Mouse (Mus musculus): ENCODE results near the gene Hsd17b1.

The Hsd17b1 gene

DNA sequence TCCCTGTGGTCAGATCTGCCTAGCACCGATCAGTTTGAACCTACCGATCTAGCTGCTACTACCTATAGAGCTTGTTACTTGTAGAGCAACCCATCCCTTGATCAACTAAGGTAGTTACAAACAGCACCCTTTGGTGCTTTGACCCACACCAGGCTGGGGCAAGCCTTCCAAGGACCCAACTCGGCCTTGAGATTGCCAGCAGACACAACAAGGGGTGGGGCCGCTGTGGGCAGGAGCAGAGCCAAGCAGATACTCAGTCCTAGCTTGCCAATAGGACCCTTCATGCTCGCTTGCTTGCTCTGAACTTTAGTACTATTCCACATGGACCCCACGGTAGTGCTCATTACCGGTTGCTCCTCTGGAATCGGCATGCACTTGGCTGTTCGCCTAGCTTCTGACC lies at the start of gene Hsd17b1:
Gene Hsd17b1 (plus strand): TSS at position 291 of the 400 bp plus-strand sequence.
- DNase-seq (ENCODE audit: low read depth, low spot score): no peak

DNA sequence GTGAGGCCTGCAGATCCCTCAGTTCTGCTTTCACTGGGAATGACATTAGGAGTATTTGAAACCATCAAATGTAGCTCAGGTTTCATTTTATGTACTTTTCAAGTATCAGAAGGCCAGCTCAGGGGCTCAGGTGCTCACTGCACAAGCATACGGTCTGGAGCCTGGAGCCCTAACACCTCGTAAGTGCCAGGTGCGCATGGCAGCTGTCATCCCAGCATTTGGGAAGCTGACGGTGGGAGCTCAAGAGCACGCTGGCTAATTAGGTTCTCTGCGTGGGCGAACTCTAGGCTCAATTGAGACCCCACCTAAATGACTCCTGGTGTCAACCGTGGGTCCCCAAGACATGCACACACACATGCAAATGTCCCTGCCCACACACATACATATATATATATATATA lies 48.9 kb upstream of the Hsd17b1 start:
- peak; percentile 53 for DNase-seq (ENCODE audit: low read depth, low spot score)

DNA sequence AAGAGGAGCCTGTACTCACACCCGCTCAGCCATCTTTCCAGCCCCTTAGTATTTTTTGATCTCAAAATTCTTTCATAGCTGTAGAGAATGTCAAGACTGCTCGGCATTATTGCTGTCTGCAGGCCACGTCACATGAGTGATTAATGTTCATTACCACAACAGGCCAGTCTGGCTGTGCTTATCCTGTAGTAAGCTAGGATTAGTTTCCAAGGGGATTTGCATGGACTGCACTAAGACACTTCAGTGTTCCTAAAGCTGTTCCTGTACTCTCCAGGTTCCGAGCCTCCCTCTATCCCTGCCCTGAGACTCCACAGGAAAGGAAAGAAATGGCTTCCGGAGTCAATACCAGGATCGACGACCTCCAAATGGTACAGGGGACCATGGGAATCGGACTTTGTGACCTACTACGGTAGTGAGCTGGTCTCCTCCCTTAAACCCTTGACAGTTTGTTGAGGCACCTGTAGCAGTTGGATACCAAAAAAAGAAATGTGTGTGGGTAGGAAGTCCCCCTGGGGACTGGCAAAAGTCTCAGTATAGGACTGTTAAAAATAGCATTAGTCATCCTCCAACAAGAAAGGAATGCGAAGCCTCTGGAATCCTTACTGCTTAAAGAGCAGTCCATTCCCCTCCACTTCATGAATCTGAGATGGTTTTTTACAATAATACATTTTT lies 47.9 kb upstream of the Hsd17b1 start:
- peak; percentile 44 for DNase-seq (ENCODE audit: low read depth, low spot score)

DNA sequence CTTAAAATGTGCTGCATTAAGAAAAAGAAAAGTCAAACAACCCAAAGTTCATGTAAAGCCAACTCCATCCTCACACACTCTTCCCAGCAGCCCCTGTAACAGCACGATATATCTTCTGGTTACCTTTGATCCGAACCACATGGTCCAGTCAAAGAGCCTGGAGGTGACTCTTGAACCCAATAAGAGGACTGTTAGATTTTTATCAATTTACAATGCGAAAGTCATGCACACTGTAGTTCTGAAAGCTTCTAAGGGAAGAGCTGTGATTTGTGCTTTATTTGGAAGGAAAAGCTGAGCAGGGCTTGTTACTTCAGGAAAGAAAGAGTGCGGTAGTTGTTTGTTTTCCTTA lies 47.4 kb upstream of the Hsd17b1 start:
- DNase-seq (ENCODE audit: low read depth, low spot score): no peak

DNA sequence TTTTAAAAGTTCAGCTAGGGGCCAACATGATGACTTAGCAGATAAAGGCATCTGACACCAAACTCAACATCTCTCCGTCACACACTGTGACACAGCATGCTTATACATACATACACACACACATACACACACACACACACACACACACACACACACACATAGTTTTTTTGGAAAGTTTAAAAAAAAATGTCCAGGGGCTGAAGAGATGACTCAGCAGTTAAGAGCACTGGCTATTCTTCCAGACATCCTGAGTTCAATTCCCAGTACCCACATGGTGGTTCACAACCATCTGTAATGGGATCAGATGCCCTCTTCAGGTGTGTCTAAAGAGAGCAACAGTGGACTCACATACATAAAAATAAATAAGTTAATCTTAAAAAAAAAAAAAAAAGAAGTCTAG lies 46.7 kb upstream of the Hsd17b1 start:
- DNase-seq (ENCODE audit: low read depth, low spot score): no peak

DNA sequence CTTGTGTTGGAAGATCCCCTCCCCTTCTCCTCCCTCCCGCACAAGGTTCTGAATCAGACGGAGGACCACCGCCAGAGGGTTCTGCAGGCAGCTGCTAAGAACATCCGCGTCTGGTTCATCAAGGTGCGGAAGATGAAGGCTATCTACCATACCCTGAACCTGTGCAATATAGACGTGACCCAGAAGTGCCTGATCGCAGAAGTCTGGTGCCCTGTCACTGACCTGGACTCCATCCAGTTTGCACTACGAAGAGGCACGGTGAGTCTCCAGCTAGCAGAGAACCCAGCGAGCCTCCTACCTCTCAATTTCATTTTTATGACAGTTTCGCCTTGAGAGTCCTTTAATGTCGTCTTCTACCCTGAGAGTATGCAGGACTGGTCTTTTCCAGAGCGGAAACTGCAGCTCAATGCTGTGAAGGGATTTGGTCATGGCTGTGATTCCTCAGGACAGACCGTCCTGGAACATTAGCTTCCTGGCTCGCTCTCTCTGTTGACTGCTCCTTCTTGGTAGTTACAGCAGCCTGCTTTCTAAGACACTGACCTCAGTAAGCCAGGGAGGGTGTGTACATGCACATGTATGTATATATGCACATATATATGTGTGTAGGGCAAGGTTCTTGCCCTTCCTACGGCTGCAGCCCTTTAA lies 44.2 kb upstream of the Hsd17b1 start:
- no peak for DNase-seq (ENCODE audit: low read depth, low spot score)

DNA sequence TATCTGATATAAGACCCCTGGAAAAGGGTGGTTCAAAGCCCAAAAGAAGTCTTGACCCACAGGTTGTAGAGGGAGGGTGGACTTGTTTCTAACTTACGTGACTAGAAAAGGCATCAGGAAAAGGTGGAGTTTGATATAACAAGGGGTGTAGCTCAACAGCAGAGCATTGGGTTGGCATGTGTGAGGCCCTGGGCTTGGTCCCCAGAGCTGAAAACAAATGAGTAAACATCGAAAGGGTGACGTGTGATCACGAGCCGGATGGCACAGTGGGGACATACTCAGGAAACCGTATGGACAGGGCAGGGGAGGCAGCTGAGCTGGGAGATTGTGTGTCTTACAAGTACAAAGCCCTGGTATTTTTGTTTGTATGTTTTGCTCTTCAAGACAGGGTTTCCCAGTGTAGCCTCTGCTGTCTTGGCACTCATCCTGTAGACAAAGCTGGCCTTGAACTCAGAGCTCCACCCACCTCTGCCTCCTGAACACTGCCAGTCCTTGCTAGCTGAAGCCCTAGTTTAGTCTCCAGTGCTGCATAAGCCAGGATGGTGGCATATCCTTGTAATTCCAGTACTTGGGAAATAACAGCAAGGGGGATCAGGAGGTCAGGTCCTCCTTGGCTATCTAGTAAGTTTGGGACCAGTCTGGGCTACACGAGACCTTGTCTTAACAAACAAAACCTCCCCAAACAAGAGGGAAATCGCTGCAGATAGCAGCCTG lies 43.4 kb upstream of the Hsd17b1 start:
- DNase-seq (ENCODE audit: low read depth, low spot score): peak; percentile 75

DNA sequence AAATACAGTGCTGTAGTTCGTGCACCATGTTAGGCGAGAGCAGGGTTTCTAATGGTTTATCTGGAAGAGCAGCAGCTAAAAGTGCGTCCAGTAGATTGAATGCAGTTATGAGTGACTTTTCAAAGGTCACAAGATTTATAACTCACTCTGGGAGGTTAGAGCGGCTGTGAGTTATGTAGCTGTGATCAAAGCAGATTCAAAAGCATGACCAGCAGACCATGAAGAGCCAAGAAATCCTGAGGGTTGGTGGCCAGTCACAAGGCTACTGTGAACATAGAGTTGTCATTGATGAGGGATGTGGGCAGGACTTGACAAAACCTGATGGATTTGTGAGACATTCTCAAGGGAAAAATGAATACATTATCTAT lies 42.9 kb upstream of the Hsd17b1 start:
- DNase-seq (ENCODE audit: low read depth, low spot score): no peak

DNA sequence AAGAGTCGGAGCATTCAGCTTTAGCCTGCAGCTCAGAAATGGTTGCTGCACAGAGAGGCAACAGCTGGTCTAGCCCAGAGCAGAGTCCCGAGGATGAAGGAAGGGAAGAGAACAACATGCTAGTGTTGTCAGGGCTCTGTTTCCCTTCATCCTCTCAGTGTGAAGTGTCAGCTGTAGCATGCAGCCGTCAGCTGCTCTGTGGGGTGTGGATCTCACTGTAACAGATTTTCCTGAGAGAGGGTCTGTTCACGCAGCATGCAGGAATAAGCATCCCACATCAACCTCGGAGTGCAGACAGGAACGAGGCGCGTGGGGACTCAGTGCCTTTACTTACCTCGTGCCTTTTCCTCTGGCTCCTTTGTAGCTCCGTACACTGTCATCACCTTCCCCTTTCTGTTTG lies 40.4 kb upstream of the Hsd17b1 start:
- no peak for DNase-seq (ENCODE audit: low read depth, low spot score)

DNA sequence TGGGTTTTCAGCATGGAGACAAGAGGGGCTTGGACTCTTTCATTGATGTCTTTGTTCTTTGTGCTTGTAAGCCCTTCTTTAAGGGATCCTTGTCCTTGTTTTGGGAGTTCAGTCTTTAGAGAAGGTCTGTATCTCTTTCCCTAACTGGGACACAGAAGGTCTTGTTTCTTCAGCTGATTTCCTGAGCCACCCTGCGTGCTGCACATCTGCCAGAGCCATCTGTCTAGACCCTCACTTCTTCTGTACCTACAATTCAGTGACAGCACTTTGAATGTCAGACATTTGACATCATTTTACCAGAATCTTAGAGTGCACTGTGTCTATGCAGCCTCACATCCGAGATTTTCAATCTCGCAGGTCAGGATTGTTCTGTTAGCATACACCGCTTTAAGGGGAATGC lies 32.4 kb upstream of the Hsd17b1 start:
- DNase-seq (ENCODE audit: low read depth, low spot score): no peak

DNA sequence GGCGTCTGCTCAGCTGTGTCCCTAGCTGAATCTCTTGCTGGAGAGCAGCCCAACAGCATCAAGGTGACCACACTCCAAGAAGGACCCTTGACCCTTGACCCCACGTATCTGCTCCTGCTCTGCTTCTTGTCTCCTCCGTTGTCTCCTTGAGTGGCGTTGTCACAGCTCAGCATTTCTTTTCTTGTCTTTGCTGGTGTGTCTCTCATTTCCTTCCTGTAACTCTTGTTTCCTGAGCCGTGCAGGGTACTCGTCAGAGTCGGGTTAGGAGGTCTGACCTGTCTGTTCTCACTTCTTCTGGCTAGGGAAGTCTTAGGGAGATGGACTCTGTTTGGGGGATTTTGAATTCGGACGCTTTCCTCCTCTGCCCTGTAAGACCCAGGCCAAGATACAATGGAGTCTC lies 31.8 kb upstream of the Hsd17b1 start:
- no peak for DNase-seq (ENCODE audit: low read depth, low spot score)

DNA sequence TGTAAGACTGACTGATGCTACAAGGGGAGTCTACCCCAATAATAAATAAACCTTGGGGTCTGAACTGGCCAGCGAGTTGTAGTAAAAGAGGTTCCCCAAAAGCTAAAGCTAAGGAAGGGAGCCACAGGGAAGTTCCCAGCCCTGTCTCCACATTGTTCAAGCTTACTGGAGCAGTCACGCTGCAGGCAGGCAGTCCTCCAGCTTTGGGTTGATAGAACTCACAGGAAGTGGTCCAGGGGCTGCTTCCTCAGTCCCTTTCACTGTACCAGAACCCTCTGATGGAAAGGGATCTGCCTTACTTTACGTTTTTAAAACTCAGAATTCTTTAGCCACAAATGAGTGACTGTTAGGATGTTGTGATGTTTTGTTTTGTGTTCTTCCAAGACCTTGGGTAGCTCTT lies 30.7 kb upstream of the Hsd17b1 start:
- DNase-seq (ENCODE audit: low read depth, low spot score): no peak

DNA sequence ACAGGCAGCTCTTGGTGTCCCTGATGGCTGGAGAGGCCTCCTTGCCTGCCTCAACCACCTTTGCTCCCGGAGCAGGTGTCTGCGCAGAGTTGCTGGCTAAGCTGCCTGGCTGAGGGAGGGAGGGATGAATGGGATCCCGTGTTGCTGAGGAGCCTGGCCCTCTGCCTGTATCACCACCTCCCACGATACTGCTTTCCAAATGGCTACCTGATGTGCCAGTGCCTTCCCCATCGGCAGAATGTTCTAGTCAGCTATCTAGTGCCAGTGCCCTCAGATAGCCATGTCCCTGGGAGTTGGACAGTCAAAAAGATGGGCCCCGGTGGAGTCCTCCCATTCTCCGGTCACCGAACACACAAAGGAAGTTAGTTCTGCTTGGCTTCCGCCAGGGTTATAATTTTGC lies 27.9 kb upstream of the Hsd17b1 start:
- peak; percentile 90 for DNase-seq (ENCODE audit: low read depth, low spot score)

DNA sequence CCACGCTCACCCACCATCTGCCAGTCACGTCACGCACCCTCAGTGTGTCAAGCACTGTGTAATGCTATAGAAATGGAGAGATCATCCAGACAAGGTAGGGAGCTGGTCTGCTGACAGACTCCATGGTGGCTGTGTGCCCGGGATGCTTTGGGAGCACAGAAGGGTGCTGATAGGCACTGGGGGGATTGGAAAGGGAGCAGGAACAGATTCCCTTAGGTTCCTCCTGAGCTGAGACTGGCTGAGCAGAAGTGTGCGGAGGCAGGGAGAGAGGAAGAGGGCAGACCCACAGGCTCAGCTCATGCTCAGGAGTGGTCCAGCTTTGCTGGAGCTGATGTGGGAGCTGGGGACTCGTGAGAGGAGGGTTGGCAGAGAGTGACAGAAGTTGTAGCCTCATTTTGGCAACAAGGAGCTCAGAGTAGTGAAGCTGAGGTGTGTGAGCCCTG lies 27.1 kb upstream of the Hsd17b1 start:
- peak; percentile 76 for DNase-seq (ENCODE audit: low read depth, low spot score)

DNA sequence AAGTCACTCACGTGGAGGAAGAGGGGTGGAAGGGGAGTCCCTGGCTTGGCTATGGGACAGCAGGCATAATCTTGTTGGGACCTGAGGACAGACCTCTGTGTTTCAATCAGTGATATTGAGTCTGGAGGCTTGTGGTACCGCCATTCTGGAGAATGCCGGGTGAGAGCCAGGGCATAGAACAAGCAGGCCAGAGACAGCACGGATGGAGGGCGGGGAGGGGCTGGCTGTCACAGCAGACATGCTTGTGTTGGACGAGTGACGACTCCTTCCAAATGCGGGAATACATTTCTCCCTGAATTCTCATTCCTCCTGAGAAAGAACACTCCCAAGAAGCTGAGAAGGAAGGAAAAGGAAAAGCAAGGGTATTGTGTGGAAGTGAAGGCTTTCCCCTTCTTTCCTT lies 26.6 kb upstream of the Hsd17b1 start:
- no peak for DNase-seq (ENCODE audit: low read depth, low spot score)

DNA sequence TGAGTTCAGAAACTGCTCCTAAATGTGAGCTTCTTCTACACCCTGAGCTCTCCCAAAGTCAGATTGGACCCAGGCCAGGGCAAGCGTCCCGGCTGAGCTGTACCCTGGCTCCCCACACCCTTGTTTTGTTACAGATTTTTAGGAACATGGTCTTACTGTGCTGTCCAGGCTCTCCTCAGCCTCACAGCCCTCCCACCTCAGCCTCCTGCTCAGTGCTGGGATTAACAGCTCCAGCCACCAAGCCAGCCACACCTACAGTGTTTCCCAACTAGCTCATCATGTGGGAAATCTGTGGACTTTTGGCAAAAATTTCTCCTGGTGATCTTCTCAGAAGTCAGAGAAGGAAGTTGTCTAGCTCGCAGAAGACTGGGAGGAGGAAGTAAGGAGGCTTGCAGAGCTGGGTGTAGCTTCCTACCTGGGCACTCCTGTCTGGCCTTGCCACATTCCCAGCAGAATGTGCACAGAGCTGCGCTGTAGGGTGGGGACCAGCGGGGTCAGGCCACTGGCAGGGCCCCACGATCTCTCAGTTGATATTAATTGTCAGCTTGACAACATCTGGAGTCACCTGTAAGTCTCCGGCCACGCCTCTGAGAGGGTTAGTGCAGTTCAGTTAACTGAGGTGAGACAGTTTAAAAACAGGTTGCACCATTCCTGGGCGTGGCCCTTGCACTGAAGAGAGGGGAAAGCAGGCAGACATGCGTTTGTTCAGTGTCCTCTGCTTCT lies 25.3 kb upstream of the Hsd17b1 start:
- peak; percentile 69 for DNase-seq (ENCODE audit: low read depth, low spot score)

DNA sequence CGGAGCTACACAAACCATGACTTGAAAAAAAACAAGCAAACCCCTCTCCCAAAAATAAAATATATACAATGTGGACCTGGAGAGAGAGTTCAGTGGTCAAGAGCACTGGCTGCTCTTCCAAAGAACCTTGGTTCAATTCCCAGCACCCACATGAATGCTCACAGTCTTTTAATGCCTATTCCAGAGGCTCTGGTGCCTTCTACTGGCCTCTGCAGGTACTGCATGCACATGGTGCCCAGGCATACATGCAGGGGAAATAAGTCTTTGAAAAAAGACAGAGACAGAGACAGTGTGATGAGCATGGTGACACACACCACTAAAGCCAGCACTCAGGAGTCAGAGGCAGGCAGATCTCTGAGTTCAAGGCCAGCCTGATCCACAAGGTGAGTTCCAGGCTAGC lies 24.2 kb upstream of the Hsd17b1 start:
- no peak for DNase-seq (ENCODE audit: low read depth, low spot score)

DNA sequence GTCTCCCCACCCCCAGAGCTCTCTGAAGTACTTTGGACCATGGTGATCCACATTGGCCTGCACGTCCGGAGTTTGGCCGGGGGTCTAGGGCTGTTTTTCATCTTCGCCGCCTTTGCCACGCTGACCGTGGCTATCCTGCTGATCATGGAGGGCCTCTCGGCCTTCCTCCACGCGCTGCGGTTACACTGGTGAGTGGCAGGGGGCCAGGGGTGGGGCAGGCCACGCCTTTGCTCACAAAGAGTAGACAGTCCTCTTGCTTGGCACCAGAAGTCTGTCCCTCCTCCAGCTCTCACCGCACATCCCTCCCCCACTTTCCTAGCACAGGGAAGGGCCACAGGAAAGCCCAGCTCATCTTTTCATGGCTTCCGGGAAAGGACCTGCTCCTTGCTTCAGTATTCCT lies 22.8 kb upstream of the Hsd17b1 start:
- DNase-seq (ENCODE audit: low read depth, low spot score): no peak

DNA sequence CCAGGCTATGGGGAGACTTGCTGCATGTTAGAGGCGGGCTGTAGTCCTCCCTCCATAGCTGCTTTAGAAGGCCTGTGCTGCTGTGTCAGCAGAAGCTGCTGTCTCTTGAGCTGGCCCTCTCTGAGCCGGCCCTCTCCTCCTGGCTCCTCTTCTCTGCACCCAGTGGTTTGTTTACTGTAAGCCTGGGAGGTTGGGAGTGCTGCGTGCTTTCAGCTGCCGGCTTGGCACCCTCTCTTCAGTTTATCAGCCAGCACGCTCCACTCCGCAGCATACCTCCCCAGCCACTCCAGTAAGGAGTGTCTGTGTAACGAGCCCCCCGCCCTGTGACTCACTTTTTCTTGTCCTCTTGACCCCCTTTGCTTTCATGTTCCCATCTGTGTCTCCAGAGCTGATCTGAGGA lies 21.3 kb upstream of the Hsd17b1 start:
- peak; percentile 61 for DNase-seq (ENCODE audit: low read depth, low spot score)

DNA sequence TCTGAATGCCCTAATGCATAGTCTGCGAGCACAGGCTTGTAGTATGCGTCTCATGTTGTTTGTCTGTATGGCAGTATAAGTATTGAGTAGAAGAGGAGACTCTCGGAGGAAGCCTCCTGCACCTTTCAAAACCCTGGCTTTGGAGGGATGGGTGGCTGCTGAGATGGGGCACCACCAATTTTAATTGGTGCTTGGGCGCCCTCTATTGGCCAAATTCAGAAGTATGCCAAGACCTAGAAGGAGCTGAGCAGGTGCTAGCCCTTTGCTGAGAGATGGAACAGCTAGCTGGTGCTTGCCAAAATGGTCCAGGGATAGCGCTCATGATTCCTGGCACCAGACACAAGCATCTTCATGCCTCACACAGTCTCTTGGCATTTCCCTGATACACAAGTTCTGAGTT lies 20.4 kb upstream of the Hsd17b1 start:
- peak; percentile 92 for DNase-seq (ENCODE audit: low read depth, low spot score)

DNA sequence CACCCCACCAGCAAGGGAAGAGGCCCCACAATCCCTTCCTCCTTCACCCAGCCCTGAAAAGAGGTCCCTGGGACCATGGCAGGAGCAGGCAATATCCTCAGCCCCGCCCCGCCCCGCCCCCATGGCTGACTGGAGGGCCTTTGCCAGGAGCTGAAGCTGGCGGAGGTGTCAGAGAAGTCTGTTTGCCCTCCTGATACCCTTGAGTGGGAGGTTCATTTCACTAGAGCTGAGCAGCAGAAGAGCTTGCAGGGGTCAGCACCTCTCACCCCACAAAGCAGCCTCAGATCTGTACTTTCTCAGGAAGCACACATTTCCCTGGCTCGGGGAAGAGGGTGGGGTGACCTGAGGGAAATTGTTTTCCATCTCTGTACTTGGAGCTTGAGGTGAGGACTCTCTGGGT lies 19.5 kb upstream of the Hsd17b1 start:
- peak; percentile 33 for DNase-seq (ENCODE audit: low read depth, low spot score)

DNA sequence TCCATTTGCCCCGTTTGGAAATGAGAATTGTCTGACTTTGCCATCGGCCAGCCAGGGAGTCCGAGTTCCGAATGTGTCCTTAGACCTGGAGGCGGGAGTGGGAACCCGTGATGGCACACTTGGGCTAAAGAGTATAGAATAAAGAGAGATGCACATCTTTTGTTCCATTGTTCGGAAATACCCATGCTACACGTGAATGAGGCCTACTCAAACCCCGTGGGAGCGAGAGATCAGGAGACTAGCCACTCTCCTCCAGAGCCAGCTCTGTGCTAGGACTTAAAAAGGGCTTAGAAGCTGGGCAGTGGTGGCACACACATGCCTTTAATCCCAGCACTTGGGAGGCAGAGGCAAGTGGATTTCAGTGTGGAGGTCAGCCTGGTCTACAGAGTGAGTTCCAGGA lies 18.7 kb upstream of the Hsd17b1 start:
- DNase-seq (ENCODE audit: low read depth, low spot score): no peak

DNA sequence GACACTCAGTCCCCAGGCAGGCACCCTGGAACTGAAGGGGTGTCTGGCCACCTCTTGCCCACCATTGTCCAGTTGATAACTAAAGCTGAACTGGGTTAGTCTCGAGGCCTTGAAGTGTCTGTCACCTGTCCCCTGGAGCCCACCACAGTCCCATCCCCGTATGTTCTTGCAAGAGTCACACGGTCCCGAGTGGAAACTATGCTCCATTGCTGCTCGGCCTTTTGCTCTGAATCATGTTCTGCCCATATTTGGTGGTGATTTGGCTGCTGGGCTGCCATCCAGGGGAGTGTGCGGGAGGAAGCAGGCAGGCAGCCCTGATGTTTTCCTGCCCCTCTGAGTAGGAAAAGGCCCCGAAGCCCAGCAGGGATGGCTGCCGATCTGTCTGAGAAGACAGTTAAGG lies 18.1 kb upstream of the Hsd17b1 start:
- peak; percentile 91 for DNase-seq (ENCODE audit: low read depth, low spot score)
